Mouse (Mus musculus) ovary, adult 18-20 months (tissue): ENCODE measurements around the gene Bmt2.

Source experiments
- DNase-seq: peaks from one replicate; pipeline ENCODE4 v3.0.0; 2022; ENCODE audit warnings: low spot score, mixed read lengths

Gene Bmt2

DNA sequence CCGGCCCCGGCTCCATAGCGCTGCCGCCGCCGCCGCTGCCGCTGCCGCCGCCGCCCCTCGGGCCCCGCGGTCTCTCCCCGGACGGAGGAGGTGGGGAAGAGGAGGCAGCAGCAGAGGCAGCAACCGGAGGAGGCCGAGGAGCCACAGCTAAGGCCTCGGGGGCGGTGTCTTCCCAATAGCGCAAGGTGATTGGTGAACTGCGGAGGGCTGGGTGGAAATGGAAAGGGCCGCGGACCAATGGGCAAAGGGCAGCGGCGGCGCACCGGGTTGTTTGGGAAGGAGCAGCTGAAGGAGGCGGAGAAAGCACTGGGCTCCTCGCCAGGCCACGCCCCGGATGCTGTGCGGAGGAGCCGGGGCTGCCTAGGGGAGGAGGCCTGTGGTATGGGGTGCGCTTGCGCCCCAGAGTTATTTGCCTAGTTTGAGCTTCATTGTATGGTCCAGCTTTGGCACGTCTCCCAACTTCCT, at the start of gene Bmt2:
Bmt2 (minus strand) TSS at position 149 of the 465 bp plus-strand sequence.
- peak; percentile 98 for DNase-seq

DNA sequence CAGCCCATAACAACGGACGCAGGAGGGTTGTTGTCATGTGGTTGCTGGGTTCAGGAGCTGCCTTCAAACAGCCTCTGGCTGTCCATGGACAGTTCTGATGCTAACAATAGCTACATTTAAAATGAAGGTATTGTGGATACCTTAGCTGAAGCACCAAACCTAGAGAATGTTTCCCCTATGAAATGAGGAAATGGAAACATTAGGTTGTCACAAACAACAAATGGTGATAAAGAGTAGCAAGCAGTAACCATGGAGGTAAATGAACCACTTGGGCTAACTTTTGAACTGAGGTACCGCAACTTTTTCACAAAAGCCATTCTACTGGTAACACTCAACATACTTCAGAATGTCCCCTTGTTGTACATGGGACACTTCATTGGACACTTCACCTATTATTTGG, 44.4 kb upstream of the Bmt2 start:
- no peak for DNase-seq

- DNase-seq, result no peak
These were observed 37.1 kb upstream of the Bmt2 start for GRCm38 (mm10) chr6:13714867-13715266.

DNA sequence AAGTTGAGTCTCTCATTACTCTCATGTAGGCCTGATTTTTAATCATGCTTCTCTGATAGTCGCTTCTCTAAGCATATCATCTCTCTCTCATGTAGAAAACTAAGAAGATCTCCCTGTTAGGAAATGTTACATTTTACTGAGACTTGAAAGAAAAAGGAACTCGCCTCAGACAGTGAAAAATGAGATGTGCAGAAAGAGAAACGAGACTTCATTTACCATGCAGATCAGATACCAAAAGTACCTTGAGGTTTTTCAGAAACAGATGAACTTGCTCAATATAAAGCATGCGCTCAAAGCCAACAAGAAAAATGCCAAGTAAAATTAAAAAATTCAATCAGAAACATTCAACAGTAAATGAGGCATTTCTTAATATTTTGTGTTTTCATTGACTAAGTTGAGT, 19.1 kb upstream of the Bmt2 start:
- no peak for DNase-seq

- no peak for DNase-seq
These were observed 17.5 kb upstream of the Bmt2 start for GRCm38 (mm10) chr6:13695103-13695845.

- no peak for DNase-seq
These were observed 14.0 kb upstream of the Bmt2 start for GRCm38 (mm10) chr6:13691657-13692294.

DNA sequence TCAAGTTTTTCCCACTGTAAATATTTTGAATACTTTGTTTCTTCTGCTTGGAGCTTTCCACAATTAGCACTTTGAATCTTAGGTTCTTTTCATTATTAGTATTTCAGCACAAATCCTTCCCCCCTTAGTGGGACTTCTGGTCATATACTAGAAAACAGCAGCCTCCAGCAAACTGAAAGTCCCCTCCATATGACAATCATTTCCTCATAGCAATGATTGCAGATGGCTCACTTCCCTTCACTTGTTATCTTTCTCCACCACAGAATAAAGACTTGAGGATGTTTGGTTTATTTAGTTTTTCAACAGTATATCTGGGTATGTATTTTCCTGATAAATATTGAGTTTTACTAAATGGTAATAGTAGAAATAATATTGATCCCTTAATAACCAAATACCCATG, 12.6 kb upstream of the Bmt2 start:
- DNase-seq, result no peak

DNA sequence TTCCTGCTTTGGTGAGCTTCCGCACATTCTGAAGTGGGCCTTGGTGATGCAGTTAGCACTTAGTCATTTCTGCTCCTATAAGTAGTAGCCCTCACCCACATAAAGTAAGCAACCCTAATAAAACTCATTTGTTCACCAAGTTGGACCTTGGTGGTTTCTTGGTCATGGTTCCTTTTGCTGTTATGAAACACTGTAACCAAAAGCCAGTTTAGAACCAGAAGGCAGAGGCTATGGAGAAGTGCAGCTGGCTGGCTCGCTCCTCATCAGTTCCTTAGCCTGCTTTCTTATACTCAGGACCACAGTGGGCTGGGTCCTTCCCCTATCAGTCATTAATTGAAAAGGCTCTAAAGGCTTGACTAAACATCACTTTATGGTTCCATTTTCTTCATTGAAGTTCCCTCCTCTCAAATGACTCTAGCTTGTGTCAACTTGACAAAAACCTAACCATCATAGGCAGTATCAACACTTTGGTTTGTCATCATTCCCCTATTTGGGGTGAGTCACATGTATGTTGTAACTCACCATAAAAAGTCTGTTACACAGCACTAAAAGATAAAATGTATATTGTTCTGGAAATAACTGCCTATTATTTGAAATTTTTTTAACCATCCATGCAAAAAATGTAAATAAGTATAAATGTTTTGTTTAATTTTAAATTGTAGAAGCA, 6.3 kb upstream of the Bmt2 start:
- DNase-seq, result no peak

GRCm38 (mm10) chr6:13678349-13678748, 583 bp upstream of the Bmt2 start:
- DNase-seq, result no peak

- DNase-seq, result peak; percentile 29
These were observed 515 bp downstream of the Bmt2 start for GRCm38 (mm10) chr6:13677141-13677761.

DNA sequence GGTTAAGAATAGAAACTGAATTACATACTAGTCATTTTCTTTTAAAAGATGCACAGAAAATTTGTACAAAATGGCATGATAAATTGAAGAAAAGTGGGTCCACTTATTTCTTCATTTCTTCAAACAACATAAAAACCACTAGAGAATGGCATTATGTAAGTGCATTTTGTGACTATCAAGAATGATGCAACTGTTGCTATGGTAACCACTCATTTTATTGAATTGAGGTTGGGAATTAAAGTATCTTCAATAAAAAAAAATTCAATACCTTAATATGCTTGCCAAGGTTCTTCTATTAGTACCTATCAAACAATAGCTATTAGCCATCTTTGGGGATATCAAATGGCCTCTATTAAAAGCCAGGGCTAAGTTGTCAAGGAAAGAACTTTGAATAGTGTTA, 1.6 kb downstream of the Bmt2 start:
- DNase-seq, result no peak

DNA sequence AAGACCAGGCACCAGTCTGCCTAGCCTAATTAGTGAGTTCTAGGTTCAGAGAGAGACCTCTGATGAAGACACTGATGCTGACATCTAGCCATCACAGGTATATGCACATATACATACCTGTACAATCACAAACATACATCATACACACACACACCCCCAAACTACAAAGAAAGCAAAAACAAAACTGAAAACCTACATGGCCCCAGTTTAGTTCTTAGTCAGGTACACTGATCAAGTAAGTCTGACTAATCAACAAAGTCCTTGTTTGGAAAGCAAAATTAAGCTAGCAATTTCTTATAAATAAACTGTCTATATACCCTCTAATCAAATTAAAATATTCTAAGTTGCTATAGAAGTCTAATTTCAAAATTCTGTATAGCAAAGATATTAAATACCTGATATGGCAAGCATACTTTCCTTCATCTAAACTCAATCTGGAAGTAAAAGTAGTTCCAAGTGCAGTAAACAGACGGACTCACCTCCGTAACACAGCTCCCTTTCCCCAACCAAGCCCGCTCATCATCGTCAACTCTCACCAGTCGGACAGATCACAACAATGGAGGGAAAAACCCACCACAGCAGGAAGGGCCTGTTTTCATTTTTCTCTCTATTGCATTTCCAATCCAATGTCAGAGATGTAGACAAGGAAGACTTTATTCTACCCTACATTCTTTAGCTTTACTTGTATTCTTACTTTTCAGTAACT, 3.0 kb downstream of the Bmt2 start:
- no peak for DNase-seq

DNA sequence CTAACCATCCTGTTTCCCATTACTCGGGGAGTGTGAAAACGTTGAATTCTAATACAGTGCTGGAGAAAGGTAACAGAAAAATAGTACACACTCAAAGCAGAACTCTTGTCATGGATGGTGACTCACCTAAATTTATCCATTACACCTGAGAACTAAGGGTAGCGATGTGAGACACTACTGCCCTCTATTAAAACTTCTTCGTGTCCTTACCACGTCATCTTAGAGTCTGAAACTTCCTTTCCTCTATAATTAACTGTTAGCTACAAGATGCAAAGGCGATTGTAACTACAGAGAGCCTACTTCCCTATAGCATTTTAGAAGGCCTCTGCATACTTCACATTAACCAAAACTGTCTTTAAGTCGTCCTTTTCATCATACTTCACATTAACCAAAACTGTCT, 12.1 kb downstream of the Bmt2 start:
- no peak for DNase-seq

DNA sequence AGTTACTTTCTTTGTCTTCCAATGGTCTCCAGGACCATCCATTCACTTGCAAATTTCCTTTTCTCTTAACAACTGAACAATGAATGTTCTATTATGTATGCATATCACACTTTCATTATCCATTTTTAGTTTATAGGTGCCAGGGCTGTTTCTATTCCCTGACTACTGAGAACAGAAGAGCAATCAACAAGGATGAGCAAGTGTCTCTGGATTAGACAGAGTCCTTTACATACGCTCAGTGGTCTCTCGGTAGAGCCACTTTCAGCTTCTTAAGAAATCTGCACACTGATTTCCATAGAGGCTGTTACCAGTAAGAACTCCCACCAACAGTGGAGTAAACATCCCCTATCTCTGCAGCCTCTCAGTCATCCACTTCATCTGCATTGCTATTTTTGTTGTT, 19.8 kb downstream of the Bmt2 start:
- DNase-seq, result no peak

DNA sequence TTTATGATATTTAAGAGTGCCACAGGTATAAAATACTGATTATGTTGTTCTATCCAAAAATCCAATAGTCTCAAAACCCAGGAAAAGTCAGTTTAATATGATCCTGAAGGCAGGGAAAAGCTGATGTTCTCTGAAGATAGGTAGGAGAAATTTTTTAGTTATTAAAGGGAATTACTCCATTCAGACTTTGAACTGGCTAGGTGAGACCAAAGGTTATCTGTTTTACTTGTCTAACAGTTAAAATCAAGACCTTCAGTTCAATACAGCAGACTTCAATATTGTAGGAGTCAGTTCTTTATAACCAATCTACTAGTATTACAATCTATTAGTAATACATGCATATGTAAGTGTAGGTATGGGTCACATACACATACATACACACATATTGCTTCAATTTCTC, 23.7 kb downstream of the Bmt2 start:
- DNase-seq, result no peak

GRCm38 (mm10) chr6:13652284-13652683, 25.5 kb downstream of the Bmt2 start:
- no peak for DNase-seq

DNA sequence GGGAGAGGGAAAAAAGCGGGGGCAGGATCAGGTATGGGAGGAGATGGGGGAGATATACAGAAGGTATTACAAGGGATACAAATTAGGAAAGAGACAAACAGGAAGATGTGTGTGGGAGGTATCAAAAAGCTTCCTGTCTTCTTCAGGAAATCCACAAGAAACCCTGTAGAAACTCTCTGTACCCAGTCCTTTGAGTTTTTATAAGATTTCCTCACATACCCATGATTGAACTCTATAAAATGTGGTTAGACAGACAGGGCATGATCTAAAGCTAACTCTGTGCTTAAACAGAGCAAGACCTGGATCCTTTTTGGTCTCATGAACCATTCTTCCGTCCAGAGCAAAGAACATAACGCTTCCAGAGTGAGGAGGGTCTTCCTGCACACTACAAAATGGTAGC, 26.9 kb downstream of the Bmt2 start:
- no peak for DNase-seq

DNA sequence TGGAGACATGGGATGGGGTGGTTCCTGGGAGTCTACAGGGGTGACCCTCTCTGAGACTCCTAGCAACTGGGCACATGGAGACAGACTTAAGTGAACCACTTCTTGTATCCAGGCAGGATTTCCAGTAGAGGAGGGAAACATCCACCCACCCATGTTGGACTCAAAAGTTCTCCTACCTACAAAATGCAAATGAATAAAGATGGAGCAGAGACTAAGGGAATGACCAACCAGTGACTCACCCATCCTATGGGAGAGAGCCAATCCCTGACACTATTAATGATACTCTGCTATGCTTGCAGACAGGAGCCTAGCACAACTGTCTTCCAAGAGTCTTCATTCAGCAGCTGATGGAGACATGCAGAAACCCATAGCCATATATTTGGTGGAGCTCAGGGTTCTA, 29.5 kb downstream of the Bmt2 start:
- DNase-seq, result no peak

GRCm38 (mm10) chr6:13636582-13636989, 41.2 kb downstream of the Bmt2 start:
- peak; percentile 3 for DNase-seq

DNA sequence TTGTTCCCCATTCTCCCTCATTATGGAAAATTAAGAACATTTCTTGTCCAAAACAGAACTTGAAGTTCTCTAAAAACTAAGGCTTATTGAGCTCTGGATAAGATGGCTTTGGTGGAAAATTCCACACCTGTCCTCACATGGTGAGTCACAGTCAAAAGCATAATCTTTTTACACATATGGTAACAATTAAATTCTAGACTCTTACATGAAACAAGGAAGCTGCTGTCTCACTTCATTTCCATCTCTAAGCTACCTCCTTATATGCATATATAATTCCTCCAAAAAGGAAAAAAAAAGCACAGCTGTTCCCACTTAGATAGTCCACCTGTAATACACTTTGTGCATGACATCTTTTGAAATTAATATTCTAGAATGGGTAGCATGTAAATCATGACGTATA, 45.2 kb downstream of the Bmt2 start:
- DNase-seq, result no peak

DNA sequence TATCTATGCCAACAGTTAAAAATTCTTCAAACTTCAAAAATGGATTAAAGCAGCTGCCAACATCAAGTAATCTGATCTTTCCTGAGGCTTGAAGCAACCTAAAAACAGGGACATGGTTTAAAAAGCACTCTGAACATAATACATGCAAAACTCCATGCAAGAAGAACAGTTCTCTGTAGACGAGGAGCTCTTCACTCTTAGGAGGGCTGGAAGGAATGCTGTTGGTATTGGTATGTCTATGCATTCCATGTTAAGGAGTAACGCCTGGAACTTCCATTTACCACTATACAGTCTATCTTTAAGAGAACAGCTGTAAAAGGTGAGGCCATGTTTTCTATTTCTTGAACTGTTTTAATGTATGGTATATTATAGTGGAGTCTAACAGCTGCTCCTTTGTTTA, 47.2 kb downstream of the Bmt2 start:
- no peak for DNase-seq

- no peak for DNase-seq
These were observed 58.1 kb downstream of the Bmt2 start for GRCm38 (mm10) chr6:13619618-13620017.
